In the genomic region with DNA sequence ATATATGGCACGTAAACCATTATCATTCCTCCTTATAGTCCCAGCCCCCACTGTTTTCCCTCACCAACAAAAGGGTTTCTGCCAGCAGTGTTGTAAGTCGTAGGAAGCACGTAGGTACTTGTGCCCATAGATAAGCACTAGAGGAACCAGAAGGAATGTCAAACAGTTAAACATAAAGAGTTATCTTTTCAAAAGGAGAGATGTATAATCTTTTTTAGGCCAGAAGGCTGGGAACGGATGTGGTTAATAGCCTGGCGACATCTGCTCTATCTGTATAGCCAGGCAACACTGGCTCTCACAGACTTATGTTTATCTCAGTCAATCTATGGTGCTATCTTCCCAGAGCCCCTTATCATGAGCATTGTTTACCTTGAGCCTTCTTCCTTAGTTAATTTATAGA, we compare ENCODE assay signal across 34 mouse cellular contexts. TPM values are rescaled to one million over a fixed set of nuclear protein-coding genes. Genes with fewer than 3 reads are reported as not detected.
A peak's percentile ranks its signal among the peaks of the same experiment; 100 is the strongest.
DNase-seq lines count a peak whose midpoint lies in the region; ATAC-seq and TF ChIP-seq lines count a peak whose summit lies in the region.
"Had no signal": no experiment of that assay in that cellular context is flagged by ENCODE, and none has a peak within 500 bp of the region (broad histone marks: within the 10 kb centered on the region; RNA-seq: fewer than 3 reads in every experiment).

No protein-coding gene starts in this region.

- no peak for TF ChIP-seq CTCF in lung, embryonic 14.5 days (IDR thresholded peaks at IDR 0.05; ENCODE audit: low read depth)
- no peak for TF ChIP-seq CTCF in G1E (IDR thresholded peaks at IDR 0.05; ENCODE audit: low read depth, low read length)

- H3K27ac ChIP-seq in lung, embryonic 14.5 days (ENCODE audit: low read depth): no peak overlapping the region
- H3K27ac ChIP-seq in liver, embryonic 16.5 days (ENCODE audit: low read length): no peak overlapping the region
- H3K27ac ChIP-seq: embryonic facial prominence, embryonic 12.5 days; heart, adult 2 months; hindbrain, embryonic 13.5 days; limb, embryonic 10.5 days; limb, embryonic 15.5 days; macrophage; neural tube, embryonic 12.5 days had no signal

- no peaks in the 10 kb centered on the region for H3K4me1 ChIP-seq in lung, embryonic 14.5 days (ENCODE audit: insufficient read depth)
- H3K4me1 ChIP-seq in G1E (ENCODE audit: insufficient read depth, low read depth, low read length): peaks cover 11% of the 10 kb centered on the region; the same call in 1 of the 2 replicates
- no peaks in the 10 kb centered on the region for H3K4me1 ChIP-seq in liver, embryonic 16.5 days (ENCODE audit: control insufficient read depth, low read depth, low read length)
- H3K4me1 ChIP-seq: embryonic facial prominence, embryonic 12.5 days; heart, embryonic 12.5 days; hindbrain, embryonic 13.5 days; limb, embryonic 10.5 days; limb, embryonic 15.5 days; neural tube, embryonic 12.5 days had no signal

- H3K4me3 ChIP-seq in lung, embryonic 14.5 days (ENCODE audit: low read depth, low read length): no peak overlapping the region
- H3K4me3 ChIP-seq in G1E (ENCODE audit: low read depth, low read length): no peak overlapping the region
- H3K4me3 ChIP-seq in liver, embryonic 16.5 days (ENCODE audit: low read depth, low read length): no peak overlapping the region
- H3K4me3 ChIP-seq: embryonic facial prominence, embryonic 12.5 days; heart, adult 2 months; heart, embryonic 12.5 days; hindbrain, embryonic 13.5 days; limb, embryonic 10.5 days; limb, embryonic 15.5 days; myocyte; neural tube, embryonic 12.5 days had no signal

- no peak for ATAC-seq in lung, embryonic 14.5 days (ENCODE audit: insufficient read depth)
- ATAC-seq in G1E (ENCODE audit: extremely low read depth, insufficient number of reproducible peaks, low FRiP score, poor library complexity, severe bottlenecking): peak; percentile 96
- ATAC-seq in common myeloid progenitor, adult 5-6 weeks (replicated peaks; ENCODE audit: low read depth, poor library complexity, severe bottlenecking): peak; percentile 92
- peak; percentile 43; the same call in 1 of the 2 replicates for ATAC-seq in liver, embryonic 16.5 days (ENCODE audit: low read depth)
- ATAC-seq: forebrain, embryonic 14.5 days; intestine, embryonic 16.5 days; Patski had no signal

- DNase-seq in lung, embryonic 14.5 days: peak; percentile 5
- DNase-seq in lung, postnatal 4 days: no peak
- DNase-seq in G1E (ENCODE audit: low spot score): no peak
- no peak for DNase-seq in right cerebral cortex, adult 18-20 months
- no peak for DNase-seq in right cerebral cortex, adult 2 months (ENCODE audit: low spot score in 2 of 2)
- DNase-seq in cerebellum, adult 11-12 months: no peak
- DNase-seq: adrenal gland, postnatal 14 days; B cell, adult 2 months; cerebellum, adult 18-20 months; cerebellum, postnatal 14 days; gastrocnemius, postnatal 14 days; heart, adult 2 months; heart, postnatal 4 days; kidney, adult 8-10 months; kidney, postnatal 10 days; thymus, postnatal 4 days had no signal

- 29% methylated on average over 5 of the region's 5 CpGs for WGBS in lung, embryonic 14.5 days
- WGBS in liver, embryonic 16.5 days (ENCODE audit: insufficient replicate concordance): 30% methylated on average over 5 of the region's 5 CpGs

- no peaks in the 10 kb centered on the region for H3K9me3 ChIP-seq in lung, embryonic 14.5 days (ENCODE audit: low read depth, low read length)
- no peaks in the 10 kb centered on the region for H3K9me3 ChIP-seq in G1E (replicated peaks)
- no peaks in the 10 kb centered on the region for H3K9me3 ChIP-seq in liver, embryonic 16.5 days (replicated peaks; ENCODE audit: control insufficient read depth, low read length)
- H3K9me3 ChIP-seq: embryonic facial prominence, embryonic 12.5 days; heart, embryonic 12.5 days; hindbrain, embryonic 13.5 days; limb, embryonic 10.5 days; limb, embryonic 15.5 days; neural tube, embryonic 12.5 days had no signal

- no peaks in the 10 kb centered on the region for H3K27me3 ChIP-seq in lung, embryonic 14.5 days (ENCODE audit: insufficient read depth, low read length)
- no peaks in the 10 kb centered on the region for H3K27me3 ChIP-seq in G1E (ENCODE audit: insufficient read depth, low read length)
- H3K27me3 ChIP-seq in liver, embryonic 16.5 days (ENCODE audit: control insufficient read depth, insufficient read depth, low read depth, low read length): no peaks in the 10 kb centered on the region
- H3K27me3 ChIP-seq: CH12.LX; embryonic facial prominence, embryonic 12.5 days; heart, embryonic 12.5 days; hindbrain, embryonic 13.5 days; limb, embryonic 15.5 days; neural tube, embryonic 12.5 days had no signal

- H3K4me2 ChIP-seq in lung, embryonic 14.5 days: no peak overlapping the region
- no peak overlapping the region for H3K4me2 ChIP-seq in liver, embryonic 16.5 days (ENCODE audit: low read depth, low read length)
- H3K4me2 ChIP-seq: embryonic facial prominence, embryonic 12.5 days; heart, embryonic 12.5 days; hindbrain, embryonic 13.5 days; limb, embryonic 15.5 days; midbrain, embryonic 11.5 days; neural tube, embryonic 12.5 days had no signal

- no peak overlapping the region for H3K9ac ChIP-seq in lung, embryonic 14.5 days
- no peak overlapping the region for H3K9ac ChIP-seq in liver, embryonic 16.5 days (ENCODE audit: low read depth, low read length)
- H3K9ac ChIP-seq: embryonic facial prominence, embryonic 12.5 days; heart, embryonic 12.5 days; hindbrain, embryonic 13.5 days; limb, embryonic 15.5 days; neural tube, embryonic 12.5 days had no signal

- no peaks in the 10 kb centered on the region for H3K36me3 ChIP-seq in lung, embryonic 14.5 days (ENCODE audit: insufficient read depth)
- H3K36me3 ChIP-seq in G1E (replicated peaks): no peaks in the 10 kb centered on the region
- no peaks in the 10 kb centered on the region for H3K36me3 ChIP-seq in liver, embryonic 16.5 days (ENCODE audit: control insufficient read depth, insufficient read depth)
- H3K36me3 ChIP-seq: embryonic facial prominence, embryonic 12.5 days; heart, embryonic 12.5 days; hindbrain, embryonic 13.5 days; limb, embryonic 10.5 days; limb, embryonic 15.5 days; neural tube, embryonic 12.5 days had no signal

RNA-seq across cellular contexts. Expression of a gene that starts 17.8 kb away (rescaled TPM):
- 1.1 and 1.3 TPM in 2 replicates for polyA plus RNA-seq in lung, embryonic 14.5 days (2014; fragmentation: Nextera tagmentation; extraction: Ambion mirVana)
- total RNA-seq in G1E (2014; fragmentation: Nextera tagmentation) (not detected in 2 replicates), G1E (2017) (0.05 TPM in 1 of 2 replicates, not detected in the other)
- polyA plus RNA-seq in G1E (2012): not detected in 2 replicates
- not detected in 2 replicates for total RNA-seq in common myeloid progenitor, adult 5-6 weeks (2017)
- polyA plus RNA-seq in liver, embryonic 16.5 days (2015; fragmentation: Nextera tagmentation; extraction: Ambion mirVana): not detected in 2 replicates
- total RNA-seq: adrenal gland, postnatal 14 days; gastrocnemius, postnatal 14 days; heart, adult 2 months; heart, postnatal 4 days; left cerebral cortex, postnatal 10 days had no signal
- polyA plus RNA-seq: heart, postnatal 0 days; macrophage; myocyte; Patski; testis, adult 2 months had no signal
